Mouse (Mus musculus) lung, postnatal 0 days (tissue): ENCODE results near the gene Babam2. TPM values are rescaled to one million over a fixed set of nuclear protein-coding genes. Genes with fewer than 3 reads are reported as not detected.
A peak's percentile ranks its signal among the peaks of the same experiment; 100 is the strongest.

Experiments used
- ATAC-seq: fragments of 200-750 bp; cut with Nextera tagmentation; 2 replicates; pipeline ENCODE4 v1.8.0; 2017; ENCODE audit warnings: moderate library complexity
- DNase-seq: peaks from one replicate; pipeline ENCODE4 v3.0.0-alpha.2; 2016; ENCODE audit warnings: low spot score
- H3K27ac ChIP-seq: fragments of 300-500 bp; sonication (generic); 2 replicates; pipeline ENCODE4 v1.5.1; 2014; ENCODE audit warnings: antibody characterized with exemption, mild to moderate bottlenecking, low read length, mixed read lengths
- H3K27me3 ChIP-seq: fragments of 300-500 bp; sonication (generic); replicated peaks from 2 replicates; pipeline ENCODE4 v1.6.1; 2014; ENCODE audit warnings: low read length, mixed read lengths; ENCODE audit not compliant: insufficient read depth
- H3K36me3 ChIP-seq: fragments of 300-500 bp; sonication (generic); 2 replicates; pipeline ENCODE4 v1.6.1; 2014; ENCODE audit warnings: low read length, mixed read lengths; ENCODE audit not compliant: insufficient read depth
- H3K4me1 ChIP-seq: fragments of 300-500 bp; sonication (generic); 2 replicates; pipeline ENCODE4 v1.6.1; 2014; ENCODE audit warnings: antibody characterized with exemption, low read depth, low read length, mixed read lengths; ENCODE audit not compliant: insufficient read depth
- H3K4me2 ChIP-seq: fragments of 300-500 bp; sonication (generic); replicated peaks from 2 replicates; pipeline ENCODE4 v1.6.1; 2014; ENCODE audit warnings: low read depth, mild to moderate bottlenecking, low read length, moderate library complexity, mixed read lengths
- H3K4me3 ChIP-seq: fragments of 300-500 bp; sonication (generic); 2 replicates; pipeline ENCODE4 v1.5.1; 2014; ENCODE audit warnings: low read depth, low read length
- H3K9ac ChIP-seq: fragments of 300-500 bp; sonication (generic); replicated peaks from 2 replicates; pipeline ENCODE4 v1.6.1; 2014; ENCODE audit warnings: low read depth, mild to moderate bottlenecking
- H3K9me3 ChIP-seq: fragments of 300-500 bp; sonication (generic); 2 replicates; pipeline ENCODE4 v1.6.1; 2016; ENCODE audit warnings: low read length, mixed read lengths
- CTCF ChIP-seq: IDR thresholded peaks from 2 replicates; pipeline ENCODE4 v1.5.1; 2016; ENCODE audit warnings: antibody characterized with exemption, mild to moderate bottlenecking
- EP300 ChIP-seq: IDR thresholded peaks from 2 replicates; pipeline ENCODE4 v1.6.1; 2016; ENCODE audit warnings: antibody characterized with exemption, mild to moderate bottlenecking, control low read depth
- WGBS: fragments of 180-500 bp; shearing (Covaris S2); extraction: QIAGEN DNeasy Blood & Tissue Kit; methylation state at CpG from one replicate; pipeline ENCODE4 v1.1.7; 2014; 5-methylcytosine and 5-hydroxymethylcytosine counted together
- polyA plus RNA-seq: library from polyadenylated mRNA; unstranded; fragments of >200 nt; fragmentation: Nextera tagmentation; extraction: Ambion mirVana; gene quantifications from 2 replicates; pipeline ENCODE4 v1.2.1, GENCODE M21; 2015

Gene Babam2
- polyA plus RNA-seq, 1 experiment from 2014 or later, result 39.4 TPM

DNA sequence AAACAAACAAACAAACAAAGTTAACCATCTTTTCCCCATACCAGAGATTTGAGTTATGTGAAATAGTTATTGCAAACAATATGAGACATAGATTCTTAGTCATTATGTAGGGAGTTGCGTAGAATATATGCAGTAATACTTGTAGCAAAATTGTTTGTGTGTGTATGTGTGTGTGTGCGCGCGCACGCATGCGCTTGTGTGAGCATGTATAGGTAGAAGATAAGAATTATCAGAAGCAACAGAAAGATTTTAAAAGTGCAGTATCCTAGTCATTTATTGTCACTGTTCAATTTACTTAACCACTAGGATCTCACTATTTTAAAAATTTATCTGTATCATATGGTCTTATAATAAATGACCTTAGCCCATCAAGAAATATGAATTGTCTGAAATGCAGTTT is 109.8 kb downstream of the Babam2 start:
- no peak for DNase-seq
- Histone ChIP-seq H3K27ac (no peak overlapping the region), H3K9ac (no peak overlapping the region), H3K9me3 (no peaks in the 10 kb centered on the region), H3K4me3 (no peak overlapping the region), H3K4me2 (no peak overlapping the region), H3K36me3 (no peaks in the 10 kb centered on the region), H3K4me1 (no peaks in the 10 kb centered on the region), H3K27me3 (no peaks in the 10 kb centered on the region)
- no peak for ATAC-seq
- WGBS, result 97% methylated on average over 6 of the region's 6 CpGs
- no peak for TF ChIP-seq CTCF
- no peak for TF ChIP-seq EP300

GRCm38 (mm10) chr5:31808271-31808670 is 110.8 kb downstream of the Babam2 start:
- WGBS, result 47% methylated on average over 2 of the region's 2 CpGs
- Histone ChIP-seq H3K9ac (no peak overlapping the region), H3K4me1 (no peaks in the 10 kb centered on the region), H3K36me3 (no peaks in the 10 kb centered on the region), H3K27me3 (no peaks in the 10 kb centered on the region), H3K4me3 (no peak overlapping the region), H3K27ac (no peak overlapping the region), H3K4me2 (no peak overlapping the region), H3K9me3 (no peaks in the 10 kb centered on the region)
- ATAC-seq, result no peak
- no peak for TF ChIP-seq EP300
- TF ChIP-seq CTCF, result no peak
- no peak for DNase-seq

DNA sequence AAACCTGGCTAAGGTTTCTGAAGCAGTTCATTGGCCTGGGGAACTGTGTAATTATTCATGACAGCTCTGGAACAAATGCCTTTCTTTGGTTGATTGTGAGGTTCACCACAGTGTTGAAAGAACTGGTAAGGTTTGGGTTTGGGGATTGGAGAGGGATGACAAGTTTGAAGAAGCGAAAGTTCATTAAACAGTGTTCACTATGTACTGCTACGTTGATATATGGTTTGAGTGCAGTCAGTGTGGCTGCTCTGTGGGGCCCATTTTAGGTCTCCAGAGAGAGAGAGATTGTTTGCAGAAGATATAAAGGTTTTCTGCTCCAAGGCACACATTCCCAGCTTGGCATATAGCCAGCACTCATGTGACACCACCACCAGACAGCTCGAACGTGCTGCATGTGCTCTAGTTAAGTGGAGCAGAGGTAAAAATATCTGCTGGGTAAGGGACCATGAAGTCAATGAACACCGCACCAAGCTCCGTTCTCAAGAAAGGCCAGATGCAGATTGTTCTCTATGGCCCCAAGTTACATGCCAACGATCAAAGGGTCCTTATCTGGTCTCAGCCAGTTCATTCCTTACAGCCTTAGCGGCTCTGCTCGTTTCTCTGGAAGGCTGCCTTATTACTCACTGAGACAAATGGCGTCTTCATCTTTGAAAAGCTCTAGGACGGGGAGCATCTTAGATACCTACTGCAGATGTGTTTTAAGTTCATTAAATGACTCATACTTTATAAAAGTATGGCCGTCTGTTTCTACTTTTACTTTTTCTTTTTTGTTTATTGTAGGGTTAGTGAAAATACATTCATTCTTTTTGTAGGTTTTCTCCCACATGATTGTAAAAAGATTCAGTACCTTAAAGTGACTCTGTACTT is 113.5 kb downstream of the Babam2 start:
- Histone ChIP-seq H3K36me3 (no peaks in the 10 kb centered on the region), H3K4me2 (0 out of 2 replicates have a peak overlapping the region, but pooled peaks have one; percentile 11), H3K4me3 (no peak overlapping the region), H3K27me3 (no peaks in the 10 kb centered on the region), H3K9me3 (no peaks in the 10 kb centered on the region), H3K4me1 (no peaks in the 10 kb centered on the region), H3K27ac (no peak overlapping the region), H3K9ac (no peak overlapping the region)
- DNase-seq (peak; percentile 24), ATAC-seq (no peak)
- no peak for TF ChIP-seq EP300
- TF ChIP-seq CTCF, result no peak
- 30% methylated on average over 12 of the region's 12 CpGs for WGBS

DNA sequence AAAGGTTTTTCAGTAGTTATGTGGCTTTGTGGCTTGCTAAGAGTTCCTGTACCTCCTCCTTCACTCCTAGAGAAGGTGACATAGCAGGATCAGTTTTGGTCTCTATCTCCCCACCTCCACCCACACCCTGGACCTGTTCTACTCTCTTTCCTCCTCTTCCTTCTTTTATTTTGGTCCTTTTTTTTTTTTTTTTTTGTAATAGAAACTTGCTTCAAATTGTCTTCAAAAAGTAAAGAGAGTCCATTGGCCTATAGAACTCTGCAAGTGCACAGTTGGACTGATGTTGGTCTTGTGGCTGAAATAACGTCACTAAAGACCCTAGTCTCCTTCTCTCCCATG is 114.1 kb downstream of the Babam2 start:
- no peak overlapping the region for H3K27ac ChIP-seq
- H3K27me3 ChIP-seq, result no peaks in the 10 kb centered on the region

DNA sequence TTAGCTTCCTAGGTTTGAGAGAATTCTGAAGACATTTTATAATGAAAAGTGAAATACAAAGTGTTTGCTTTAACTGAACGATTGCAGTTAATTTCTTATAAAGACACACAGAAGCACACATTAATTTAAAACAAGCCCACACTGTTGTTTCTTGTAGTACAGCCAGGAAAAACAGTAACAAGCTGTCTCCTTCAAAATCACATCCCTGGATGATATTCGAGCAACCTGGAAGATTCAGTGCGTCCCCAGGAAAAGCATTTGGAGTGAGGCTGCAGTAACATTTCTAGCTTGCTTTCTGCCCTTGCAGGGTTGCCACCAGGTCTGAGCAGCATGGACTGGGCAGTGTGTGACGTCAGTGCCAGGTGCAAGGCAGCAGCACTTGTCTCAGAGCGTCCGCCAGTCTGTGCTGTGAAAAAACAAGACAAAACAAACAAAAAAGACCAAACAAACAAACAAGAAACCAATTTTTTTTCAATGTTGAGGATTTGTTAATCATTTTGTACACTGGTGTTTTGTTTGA is 115.7 kb downstream of the Babam2 start:
- Histone ChIP-seq H3K4me1 (no peaks in the 10 kb centered on the region), H3K27ac (no peak overlapping the region), H3K9ac (no peak overlapping the region), H3K36me3 (no peaks in the 10 kb centered on the region), H3K27me3 (no peaks in the 10 kb centered on the region), H3K9me3 (no peaks in the 10 kb centered on the region), H3K4me2 (no peak overlapping the region), H3K4me3 (no peak overlapping the region)
- no peak for ATAC-seq
- DNase-seq, result no peak
- no peak for TF ChIP-seq CTCF
- no peak for TF ChIP-seq EP300
- WGBS, result 72% methylated on average over 6 of the region's 6 CpGs

More for the DNA sequence above, 114.1 kb downstream of the Babam2 start:
- no peak overlapping the region for H3K9ac ChIP-seq
- ATAC-seq (no peak), DNase-seq (no peak)
- no peaks in the 10 kb centered on the region for H3K36me3 ChIP-seq
- H3K4me3 ChIP-seq, result no peak overlapping the region
- TF ChIP-seq EP300, result no peak
- no peaks in the 10 kb centered on the region for H3K4me1 ChIP-seq
- H3K4me2 ChIP-seq, result no peak overlapping the region
- no peaks in the 10 kb centered on the region for H3K9me3 ChIP-seq
- 97% methylated on average over 1 of the region's 1 CpGs for WGBS

DNA sequence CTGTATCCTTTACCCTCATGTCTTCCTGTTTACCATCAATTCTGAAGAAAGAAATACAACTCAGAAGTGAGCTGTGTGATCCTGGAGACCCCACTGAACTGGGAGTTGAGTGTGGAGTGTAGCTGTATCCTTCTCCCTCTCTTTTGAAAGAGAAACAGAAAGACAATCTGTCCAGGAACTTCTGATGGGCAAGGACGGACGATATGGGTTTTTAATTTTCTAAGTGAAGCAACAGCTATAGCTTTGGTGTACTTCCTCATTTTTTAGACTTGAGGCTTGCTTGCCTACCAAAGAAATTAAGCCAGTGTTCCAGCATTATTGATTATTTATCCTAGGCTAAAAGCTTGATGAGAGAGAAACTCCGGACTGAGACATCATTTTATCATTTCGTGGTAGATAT is 116.6 kb downstream of the Babam2 start:
- no peaks in the 10 kb centered on the region for H3K27me3 ChIP-seq
- no peak overlapping the region for H3K4me3 ChIP-seq
- no peak for ATAC-seq
- no peak overlapping the region for H3K9ac ChIP-seq
- H3K4me2 ChIP-seq, result no peak overlapping the region
- H3K27ac ChIP-seq, result no peak overlapping the region
- no peak for DNase-seq
- no peaks in the 10 kb centered on the region for H3K9me3 ChIP-seq
- no peaks in the 10 kb centered on the region; the same call in 1 of the 2 replicates for H3K4me1 ChIP-seq
- TF ChIP-seq EP300, result no peak
- H3K36me3 ChIP-seq, result no peaks in the 10 kb centered on the region
- 81% methylated on average over 4 of the region's 4 CpGs for WGBS
